Mouse (Mus musculus): ENCODE data around the gene Fbxw7.

DNA sequence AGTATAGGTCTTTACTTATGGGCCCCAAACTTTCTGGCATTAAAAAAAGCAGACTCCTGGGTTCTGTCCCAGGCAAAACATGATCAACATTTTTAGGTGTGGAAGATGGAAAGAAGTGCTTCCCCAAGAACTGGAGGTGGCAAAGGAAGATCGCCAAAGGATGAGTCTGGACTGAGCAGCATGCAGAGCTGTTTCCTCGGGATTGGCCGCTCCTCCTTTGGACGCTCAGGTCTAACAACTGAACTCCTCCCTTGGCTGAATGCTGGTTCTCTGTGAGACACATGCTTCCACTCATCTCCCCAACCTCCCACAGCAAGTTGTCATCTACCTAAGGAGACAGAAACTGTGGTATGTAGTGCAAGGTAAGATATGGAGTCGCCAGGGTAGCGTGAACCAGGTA, 206.7 kb downstream of the Fbxw7 start:
- no peak for TF ChIP-seq CTCF (IDR thresholded peaks at IDR 0.05; ENCODE audit: low read depth, low read length)
- TF ChIP-seq POLR2A (IDR thresholded peaks at IDR 0.05; ENCODE audit: borderline replicate concordance, low read depth, low read length): no peak
